Mouse (Mus musculus) embryonic facial prominence, embryonic 13.5 days (tissue): ENCODE measurements around the gene Racgap1. TPM values are rescaled to one million over a fixed set of nuclear protein-coding genes. Genes with fewer than 3 reads are reported as not detected.

Experiments used
- ATAC-seq: fragments of 200-750 bp; cut with Nextera tagmentation; 2 replicates; pipeline ENCODE4 v1.8.0; 2017; ENCODE audit warnings: low read depth; ENCODE audit not compliant: insufficient number of reproducible peaks, insufficient read depth, low FRiP score, low TSS enrichment
- H3K27ac ChIP-seq: fragments of 300-500 bp; sonication (generic); 2 replicates; pipeline ENCODE4 v1.5.1; 2015; ENCODE audit warnings: moderate library complexity, mild to moderate bottlenecking, inconsistent platforms
- H3K27me3 ChIP-seq: fragments of 300-500 bp; sonication (generic); 2 replicates; pipeline ENCODE4 v1.6.1; 2015; ENCODE audit warnings: mild to moderate bottlenecking, inconsistent platforms
- H3K36me3 ChIP-seq: fragments of 300-500 bp; sonication (generic); 2 replicates; pipeline ENCODE4 v1.6.1; 2015; ENCODE audit warnings: mild to moderate bottlenecking, inconsistent platforms
- H3K4me1 ChIP-seq: fragments of 300-500 bp; sonication (generic); 2 replicates; pipeline ENCODE4 v1.6.1; 2015; ENCODE audit warnings: inconsistent platforms
- H3K4me2 ChIP-seq: fragments of 300-500 bp; sonication (generic); 2 replicates; pipeline ENCODE4 v1.6.1; 2015; ENCODE audit warnings: moderate library complexity, mild to moderate bottlenecking, inconsistent platforms
- H3K4me3 ChIP-seq: fragments of 300-500 bp; sonication (generic); 2 replicates; pipeline ENCODE4 v1.5.1; 2015; ENCODE audit warnings: mild to moderate bottlenecking, inconsistent platforms
- H3K9ac ChIP-seq: fragments of 300-500 bp; sonication (generic); 2 replicates; pipeline ENCODE4 v1.6.1; 2015; ENCODE audit warnings: mild to moderate bottlenecking, inconsistent platforms
- H3K9me3 ChIP-seq: fragments of 300-500 bp; sonication (generic); 2 replicates; pipeline ENCODE4 v1.6.1; 2016; ENCODE audit warnings: inconsistent platforms
- WGBS: fragments of 180-500 bp; shearing (Covaris S2); methylation state at CpG from one replicate; pipeline ENCODE4 v1.1.7; 2015; ENCODE audit warnings: mixed read lengths; 5-methylcytosine and 5-hydroxymethylcytosine counted together
- polyA plus RNA-seq: library from polyadenylated mRNA; unstranded; fragments of >200 nt; fragmentation: Nextera tagmentation; extraction: Ambion mirVana; gene quantifications from 2 replicates; pipeline ENCODE4 v1.2.1, GENCODE M21; 2015

Gene Racgap1
- polyA plus RNA-seq, 1 experiment from 2014 or later: 131 TPM

DNA sequence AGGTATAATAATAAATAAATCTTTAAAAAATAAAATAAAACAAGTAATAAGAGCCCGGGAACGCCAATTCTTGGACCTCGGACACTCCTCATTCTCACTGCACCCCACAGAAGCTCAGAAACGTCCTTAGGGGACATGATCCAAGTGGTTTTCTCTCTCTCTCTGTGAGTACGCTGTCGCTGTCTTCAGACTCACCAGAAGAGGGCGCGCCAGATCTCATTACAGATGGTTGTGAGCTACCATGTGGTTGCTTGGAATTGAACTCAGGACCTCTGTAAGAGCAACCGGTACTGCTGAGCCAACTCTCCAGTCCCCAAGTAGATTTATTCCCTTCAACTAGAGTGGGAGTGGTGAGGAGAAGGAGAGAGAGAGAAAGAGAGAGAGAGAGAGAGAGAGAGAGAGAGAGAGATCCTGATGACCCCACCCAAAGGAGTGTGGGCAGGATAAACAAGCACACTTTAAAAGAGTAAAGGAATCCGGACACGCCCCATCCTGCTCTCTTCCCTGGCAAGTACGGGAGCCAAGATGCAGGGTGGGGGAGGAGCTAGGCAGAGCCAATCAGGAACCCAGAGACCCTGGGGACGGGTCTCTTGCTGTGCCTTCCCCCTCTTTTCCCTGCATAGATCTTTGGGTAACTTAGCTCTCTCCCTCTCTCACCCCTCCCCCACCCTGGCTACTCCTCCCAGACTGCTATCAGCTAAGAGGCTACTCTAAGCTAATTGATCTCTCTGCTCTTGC lies 26.8 kb upstream of the Racgap1 start:
- H3K9ac ChIP-seq: no peak overlapping the region
- H3K4me2 ChIP-seq: 0 out of 2 replicates have a peak overlapping the region, but pooled peaks have one; percentile 9
- ATAC-seq: no peak
- no peaks in the 10 kb centered on the region for H3K36me3 ChIP-seq
- peaks cover 16% of the 10 kb centered on the region for H3K27me3 ChIP-seq
- no peak overlapping the region for H3K27ac ChIP-seq
- WGBS: 10% methylated on average over 13 of the region's 13 CpGs
- peaks cover 16% of the 10 kb centered on the region for H3K4me1 ChIP-seq
- H3K4me3 ChIP-seq: no peak overlapping the region
- no peaks in the 10 kb centered on the region for H3K9me3 ChIP-seq

DNA sequence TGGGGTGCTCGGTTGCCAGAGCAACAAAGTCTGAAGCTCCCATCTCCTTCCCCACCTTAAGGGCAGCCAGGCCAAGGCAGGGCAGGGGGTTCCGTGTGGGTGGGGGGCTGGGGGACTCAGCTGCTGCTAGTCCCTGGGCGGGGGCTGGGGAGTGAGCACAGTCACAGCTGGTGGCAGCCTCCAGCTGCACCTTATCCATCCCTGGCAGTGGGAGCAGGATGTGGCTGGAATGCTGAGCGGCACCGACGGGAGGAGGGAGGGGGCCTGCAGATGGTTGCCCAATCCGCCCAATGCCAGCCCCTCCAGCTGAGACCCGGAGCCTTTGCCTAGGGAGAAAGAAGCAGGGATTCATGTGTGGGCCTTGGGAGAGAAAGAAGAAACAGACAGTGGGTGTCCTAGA lies 25.6 kb upstream of the Racgap1 start:
- no peaks in the 10 kb centered on the region for H3K9me3 ChIP-seq
- H3K36me3 ChIP-seq: no peaks in the 10 kb centered on the region
- H3K4me1 ChIP-seq: peaks cover 16% of the 10 kb centered on the region
- H3K4me2 ChIP-seq: no peak overlapping the region
- H3K27ac ChIP-seq: no peak overlapping the region
- 31% methylated on average over 8 of the region's 8 CpGs for WGBS
- no peak overlapping the region for H3K4me3 ChIP-seq
- H3K27me3 ChIP-seq: peaks cover 27% of the 10 kb centered on the region
- ATAC-seq: no peak
- H3K9ac ChIP-seq: 0 out of 2 replicates have a peak overlapping the region, but pooled peaks have one; percentile 27

DNA sequence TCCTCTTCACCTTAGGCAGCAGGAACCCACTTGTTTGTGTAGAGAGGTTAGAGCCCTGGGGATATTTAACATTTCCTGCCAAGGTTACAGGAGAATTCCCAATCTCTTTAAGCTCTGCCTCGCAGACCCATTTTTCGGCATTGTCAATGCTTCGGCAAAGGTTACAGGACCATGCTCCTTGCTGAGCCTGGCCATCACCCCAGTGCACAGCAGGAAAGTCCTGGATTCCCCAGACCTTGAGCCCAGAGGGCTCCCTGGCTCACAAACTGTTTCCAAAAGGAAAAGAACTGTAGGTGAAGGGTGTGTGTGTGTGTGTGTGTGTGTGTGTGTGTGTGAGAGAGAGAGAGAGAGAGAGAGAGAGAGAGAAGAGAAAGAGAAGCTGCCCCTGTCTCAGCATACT lies 23.4 kb upstream of the Racgap1 start:
- ATAC-seq: no peak

DNA sequence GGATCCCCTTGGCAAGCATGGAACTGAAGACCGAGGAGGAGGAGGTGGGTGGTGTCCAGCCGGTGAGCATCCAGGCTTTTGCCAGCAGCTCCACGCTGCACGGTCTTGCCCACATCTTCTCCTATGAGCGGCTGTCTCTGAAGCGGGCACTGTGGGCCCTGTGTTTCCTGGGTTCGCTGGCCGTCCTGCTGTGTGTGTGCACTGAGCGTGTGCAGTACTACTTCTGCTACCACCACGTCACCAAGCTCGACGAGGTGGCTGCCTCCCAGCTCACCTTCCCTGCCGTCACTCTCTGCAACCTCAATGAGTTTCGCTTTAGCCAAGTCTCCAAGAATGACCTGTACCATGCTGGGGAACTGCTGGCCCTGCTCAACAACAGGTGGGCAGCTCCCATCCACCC lies 20.3 kb upstream of the Racgap1 start:
- H3K27me3 ChIP-seq: peaks cover 70% of the 10 kb centered on the region
- H3K9me3 ChIP-seq: no peaks in the 10 kb centered on the region
- H3K9ac ChIP-seq: 0 out of 2 replicates have a peak overlapping the region, but pooled peaks have one; percentile 32
- no peak for ATAC-seq
- H3K36me3 ChIP-seq: no peaks in the 10 kb centered on the region
- WGBS: 73% methylated on average over 14 of the region's 14 CpGs
- no peak overlapping the region for H3K4me2 ChIP-seq
- H3K27ac ChIP-seq: no peak overlapping the region
- H3K4me3 ChIP-seq: no peak overlapping the region
- peaks cover 20% of the 10 kb centered on the region for H3K4me1 ChIP-seq

More for the DNA sequence above, 23.4 kb upstream of the Racgap1 start:
- Histone ChIP-seq H3K9me3 (no peaks in the 10 kb centered on the region), H3K4me1 (peaks cover 27% of the 10 kb centered on the region), H3K36me3 (no peaks in the 10 kb centered on the region), H3K9ac (no peak overlapping the region), H3K4me2 (no peak overlapping the region), H3K27ac (no peak overlapping the region), H3K27me3 (peaks cover 49% of the 10 kb centered on the region), H3K4me3 (no peak overlapping the region)
- WGBS: 72% methylated on average over 3 of the region's 3 CpGs

DNA sequence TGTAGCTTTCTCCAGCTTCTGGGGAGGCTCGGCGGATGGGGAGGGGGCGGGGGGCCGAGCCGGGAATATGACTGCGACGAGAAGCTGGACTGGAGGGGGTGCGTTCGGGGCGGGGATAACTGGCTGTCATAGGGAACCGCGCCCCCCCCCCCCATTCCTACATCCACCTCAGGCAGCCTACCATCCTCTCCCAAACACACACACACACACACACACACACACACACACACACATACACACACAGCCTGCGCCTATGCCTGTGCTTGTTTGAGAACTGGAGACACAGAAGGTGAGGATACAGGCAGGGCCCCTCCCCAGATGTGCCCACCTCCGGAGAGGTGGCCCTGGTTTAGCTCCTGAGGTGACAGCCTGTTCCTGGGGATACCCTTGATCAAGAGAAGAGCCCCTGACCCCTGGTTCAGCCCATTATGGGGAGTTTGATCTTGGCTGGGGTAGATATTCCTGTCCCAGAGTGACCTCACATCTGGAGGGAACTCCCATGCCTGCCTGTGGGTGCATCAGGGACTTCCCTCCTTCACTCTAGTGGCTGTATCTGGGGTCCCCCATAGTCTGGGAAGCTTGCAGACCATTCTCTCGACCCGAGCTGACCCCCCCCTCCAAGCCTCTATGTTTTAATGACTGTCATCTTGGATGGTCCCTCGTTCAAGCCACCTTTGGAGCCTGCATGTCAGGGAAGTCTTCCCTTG lies 19.7 kb upstream of the Racgap1 start:
- no peak for ATAC-seq
- no peak overlapping the region for H3K27ac ChIP-seq
- peak overlapping the region; percentile 76 for H3K9ac ChIP-seq
- peaks cover 19% of the 10 kb centered on the region for H3K4me1 ChIP-seq
- H3K4me2 ChIP-seq: peak overlapping the region; percentile 96
- H3K27me3 ChIP-seq: peaks cover 77% of the 10 kb centered on the region
- 12% methylated on average over 12 of the region's 17 CpGs for WGBS
- peak overlapping the region; percentile 60 for H3K4me3 ChIP-seq
- H3K36me3 ChIP-seq: no peaks in the 10 kb centered on the region
- H3K9me3 ChIP-seq: no peaks in the 10 kb centered on the region

DNA sequence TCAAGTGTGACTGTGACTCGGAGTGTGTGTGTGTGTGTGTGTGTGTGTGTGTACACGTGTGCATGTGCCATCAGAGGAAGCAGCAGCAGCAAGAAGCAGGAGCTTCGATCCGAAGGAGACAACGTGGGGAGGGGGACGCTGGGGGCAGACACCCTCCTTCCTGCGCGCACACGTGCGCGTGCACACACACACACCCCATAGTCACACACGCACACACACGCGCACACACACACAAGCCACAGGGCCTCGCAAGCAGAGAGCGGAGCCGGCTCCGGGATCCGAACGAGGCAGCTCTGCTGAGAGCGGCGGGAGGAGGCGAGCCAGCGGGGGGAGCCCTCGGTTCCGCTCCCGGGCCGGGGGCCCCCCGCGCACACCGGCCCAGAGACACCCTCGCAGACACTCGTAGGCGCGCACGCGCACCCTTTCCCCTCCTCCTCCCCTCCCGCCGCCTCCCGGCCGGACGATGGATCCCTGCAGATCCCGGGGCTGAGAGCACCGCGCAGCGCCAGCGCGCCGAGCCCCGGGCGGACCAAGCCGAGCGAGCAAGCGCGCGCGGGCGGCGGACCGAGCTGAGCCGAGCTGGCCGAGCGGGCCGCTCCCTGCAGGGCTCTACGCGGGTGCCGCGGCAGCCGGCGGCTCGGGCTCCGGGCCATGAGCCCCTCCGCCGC lies 18.8 kb upstream of the Racgap1 start, which contains the start of gene Asic1:
Asic1 (plus strand) TSS at position 215 of the 668 bp plus-strand sequence.
- peak within 1 kb of the TSS; percentile 96 for H3K4me2 ChIP-seq
- H3K9ac ChIP-seq: peak within 1 kb of the TSS; percentile 76
- peak within 1 kb of the TSS; percentile 60 for H3K4me3 ChIP-seq
- H3K4me1 ChIP-seq: peaks cover 19% of the 10 kb centered on the region
- H3K36me3 ChIP-seq: no peaks in the 10 kb centered on the region
- ATAC-seq: peak; percentile 43; the same call in 1 of the 2 replicates
- under 1% methylated on average over 67 of the region's 74 CpGs for WGBS
- H3K27me3 ChIP-seq: peaks cover 85% of the 10 kb centered on the region
- no peak within 1 kb of the TSS for H3K27ac ChIP-seq
- no peaks in the 10 kb centered on the region for H3K9me3 ChIP-seq

DNA sequence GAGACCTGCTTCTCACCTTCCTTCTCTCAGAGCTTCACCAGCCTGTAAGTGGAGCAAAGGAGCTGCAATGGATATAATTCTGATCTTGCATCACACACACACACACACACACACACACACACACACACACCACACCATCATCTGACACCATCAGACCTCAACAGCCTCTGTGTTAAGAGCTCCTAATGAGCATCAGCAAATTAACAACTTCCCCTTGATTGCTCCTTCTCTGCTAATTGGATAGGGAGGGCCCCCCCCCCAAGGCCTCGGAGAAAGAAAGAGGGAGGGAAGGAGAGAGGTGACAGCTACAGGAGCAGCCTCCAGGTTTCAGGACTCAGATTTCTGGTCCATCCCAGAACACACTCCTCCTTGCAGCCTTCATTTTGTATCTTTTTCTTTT lies 17.9 kb upstream of the Racgap1 start:
- Histone ChIP-seq H3K27ac (no peak overlapping the region), H3K36me3 (no peaks in the 10 kb centered on the region), H3K27me3 (peaks cover 86% of the 10 kb centered on the region), H3K4me2 (peak overlapping the region; percentile 28; the same call in 1 of the 2 replicates), H3K4me1 (peaks cover 28% of the 10 kb centered on the region), H3K9ac (no peak overlapping the region), H3K9me3 (no peaks in the 10 kb centered on the region), H3K4me3 (no peak overlapping the region)
- 13% methylated on average over 1 of the region's 1 CpGs for WGBS
- no peak for ATAC-seq

DNA sequence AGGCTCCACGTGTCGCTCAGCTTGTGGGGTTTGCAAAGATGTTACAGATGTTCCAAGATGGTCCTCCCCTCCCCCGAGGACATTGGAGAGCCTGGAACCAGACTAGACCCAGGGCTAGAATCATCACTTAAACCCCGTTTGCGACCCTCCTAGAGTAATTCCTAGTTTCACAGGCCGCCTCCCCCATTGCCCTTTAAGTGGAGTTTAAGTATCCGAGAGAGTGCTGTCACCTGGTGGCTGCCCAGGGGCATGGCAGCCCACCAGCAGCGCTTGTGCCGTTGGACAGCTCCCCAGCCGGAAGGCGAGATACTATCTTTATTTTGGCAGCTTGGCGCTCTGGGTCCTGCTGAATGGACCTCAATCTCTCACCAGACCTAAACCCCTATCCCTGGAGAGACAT lies 17.4 kb upstream of the Racgap1 start:
- Histone ChIP-seq H3K9ac (no peak overlapping the region), H3K9me3 (no peaks in the 10 kb centered on the region), H3K36me3 (no peaks in the 10 kb centered on the region), H3K27ac (no peak overlapping the region), H3K27me3 (peaks cover 90% of the 10 kb centered on the region), H3K4me1 (peaks cover 33% of the 10 kb centered on the region), H3K4me3 (no peak overlapping the region), H3K4me2 (peak overlapping the region; percentile 28)
- ATAC-seq: no peak; the same call in 1 of the 2 replicates
- WGBS: under 1% methylated on average over 12 of the region's 12 CpGs

DNA sequence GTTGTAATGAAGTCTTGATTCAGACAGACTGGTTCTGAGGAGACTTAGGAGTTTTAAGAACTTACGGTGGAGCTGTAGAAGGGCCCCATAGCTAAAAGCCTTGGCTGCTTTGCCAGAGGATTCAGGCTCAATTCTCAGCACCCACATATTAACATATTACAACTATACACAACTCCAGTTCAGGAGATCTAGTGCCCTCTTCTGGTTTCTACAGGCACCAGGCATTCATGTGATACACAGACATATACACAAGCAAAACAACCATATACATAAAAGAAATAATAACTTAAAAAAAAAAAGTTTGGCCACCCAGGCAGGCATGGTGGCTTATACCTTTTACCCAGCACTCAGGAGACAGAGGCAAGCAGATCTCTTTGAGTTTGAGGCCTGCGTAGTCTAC lies 16.1 kb upstream of the Racgap1 start:
- Histone ChIP-seq H3K4me3 (no peak overlapping the region), H3K36me3 (no peaks in the 10 kb centered on the region), H3K27me3 (peaks cover 78% of the 10 kb centered on the region), H3K4me1 (peaks cover 36% of the 10 kb centered on the region), H3K9ac (no peak overlapping the region), H3K27ac (no peak overlapping the region), H3K9me3 (no peaks in the 10 kb centered on the region), H3K4me2 (no peak overlapping the region)
- 98% methylated on average over 2 of the region's 2 CpGs for WGBS
- ATAC-seq: no peak

DNA sequence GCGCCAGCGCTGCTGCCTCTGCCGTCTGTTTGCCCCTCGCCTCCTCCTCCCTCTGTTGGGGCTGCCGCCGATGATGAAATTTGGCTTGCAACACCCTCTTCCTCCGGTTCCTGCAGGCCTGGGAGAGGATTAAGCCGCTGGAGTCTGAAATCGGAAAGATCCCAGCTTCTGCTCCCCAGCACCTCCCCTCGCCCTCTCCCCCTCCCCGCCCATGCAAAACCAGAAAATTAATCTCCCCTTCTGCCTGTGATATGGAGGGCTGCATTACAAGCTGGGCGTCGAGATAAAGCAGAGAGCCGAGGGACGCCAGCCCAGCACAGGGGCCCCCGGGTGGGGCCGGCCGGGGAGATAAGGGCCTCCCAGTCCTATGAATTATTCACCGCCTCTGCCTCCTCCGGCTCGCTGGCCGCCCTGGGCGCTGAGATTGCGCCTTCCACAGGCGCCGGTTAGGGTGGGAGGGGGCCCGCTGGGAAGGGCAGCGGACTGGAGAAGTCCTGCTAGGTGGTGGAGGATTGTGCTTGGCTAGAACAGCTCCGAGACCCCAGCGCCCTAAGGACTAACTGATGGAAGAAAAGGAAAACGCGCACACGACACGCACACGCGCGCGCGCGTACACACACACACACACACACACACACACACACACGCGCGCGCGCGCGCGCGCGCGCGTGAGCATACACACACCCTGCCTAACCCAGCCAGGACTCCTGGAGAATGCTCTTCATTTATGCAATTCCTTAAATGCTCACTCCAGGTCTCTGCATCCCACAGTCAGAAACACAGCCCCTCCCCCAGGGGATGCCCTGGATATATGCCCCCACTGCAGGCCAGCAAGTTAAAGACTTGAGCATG lies 13.4 kb upstream of the Racgap1 start:
- H3K9ac ChIP-seq: peak overlapping the region; percentile 62
- no peaks in the 10 kb centered on the region for H3K9me3 ChIP-seq
- ATAC-seq: no peak
- WGBS: under 1% methylated on average over 41 of the region's 52 CpGs
- H3K36me3 ChIP-seq: no peaks in the 10 kb centered on the region
- H3K27me3 ChIP-seq: peaks cover 55% of the 10 kb centered on the region
- peak overlapping the region; percentile 44; the same call in 1 of the 2 replicates for H3K27ac ChIP-seq
- H3K4me1 ChIP-seq: peaks cover 27% of the 10 kb centered on the region
- peak overlapping the region; percentile 91 for H3K4me2 ChIP-seq
- H3K4me3 ChIP-seq: peak overlapping the region; percentile 46
